Mouse (Mus musculus) inflammation-experienced regulatory T-cells, adult 6 months (primary cell): ENCODE measurements around the gene Tex35. TPM values are rescaled to one million over a fixed set of nuclear protein-coding genes. Genes with fewer than 3 reads are reported as not detected.

ENCODE experiments used
- ATAC-seq: one replicate; pipeline ENCODE4 v1.8.0; 2017
- polyA plus RNA-seq, 3 experiments: library from polyadenylated mRNA; unstranded; fragments of 100-300 nt; shearing (Covaris generic); gene quantifications; one replicate each; pipeline ENCODE4 v1.2.1; 2017

The Tex35 gene
- polyA plus RNA-seq, 3 experiments from 2014 or later = 0.43 TPM; not detected in 2

DNA sequence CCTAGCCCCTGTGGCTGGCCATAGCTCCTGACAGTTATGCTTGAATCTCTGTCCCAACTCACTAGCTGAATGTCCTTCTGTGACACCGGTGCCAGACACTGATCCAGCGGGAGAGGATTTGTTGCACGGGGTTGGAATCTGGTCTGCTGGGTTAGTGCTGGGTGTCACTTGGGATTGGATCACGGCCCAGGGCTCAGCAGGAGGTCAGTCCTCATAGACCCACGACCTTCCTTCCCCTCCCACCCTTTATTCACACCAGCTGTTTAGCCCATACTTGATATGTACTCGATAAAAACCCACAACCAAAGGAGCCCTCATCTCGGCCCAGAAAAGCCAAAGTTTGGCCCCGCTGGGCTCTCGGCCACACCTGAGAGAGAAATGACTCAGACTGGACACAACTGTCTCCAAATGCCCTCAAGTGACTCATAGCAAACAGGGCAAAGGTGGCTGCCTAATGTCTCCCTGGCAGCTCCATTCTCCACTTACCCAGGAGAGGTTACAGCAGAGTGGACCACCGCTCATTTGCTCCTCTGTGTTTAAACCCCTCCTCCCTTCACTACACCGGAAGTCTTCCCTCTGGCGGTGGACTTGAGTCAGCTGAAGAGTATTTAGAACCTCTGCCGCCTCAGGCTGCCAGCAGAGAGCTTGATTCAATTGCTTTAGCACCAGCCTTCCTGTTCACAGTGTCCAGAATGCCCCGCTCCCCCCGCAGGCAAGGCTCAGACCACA is 27.2 kb downstream of the Tex35 start:
- ATAC-seq = no peak

DNA sequence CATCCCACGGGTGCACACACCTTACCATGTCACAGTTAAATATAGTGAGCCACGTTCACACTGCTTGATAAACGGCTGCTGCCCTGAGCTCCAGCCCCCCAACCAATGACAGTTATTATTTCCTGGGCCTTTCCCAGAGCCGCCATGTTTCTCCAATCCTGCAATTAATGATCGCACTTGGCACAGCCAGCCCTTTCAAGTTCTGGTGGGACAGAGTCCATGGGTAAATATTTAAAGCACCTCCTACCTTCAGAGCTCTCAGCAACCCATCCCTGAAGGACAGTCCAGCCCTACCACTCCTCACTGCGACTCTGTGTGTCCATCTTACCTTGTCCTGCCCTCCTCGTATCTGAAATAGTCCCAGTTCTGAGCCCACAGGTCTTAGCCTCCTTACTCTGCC is 28.4 kb downstream of the Tex35 start:
- no peak for ATAC-seq

DNA sequence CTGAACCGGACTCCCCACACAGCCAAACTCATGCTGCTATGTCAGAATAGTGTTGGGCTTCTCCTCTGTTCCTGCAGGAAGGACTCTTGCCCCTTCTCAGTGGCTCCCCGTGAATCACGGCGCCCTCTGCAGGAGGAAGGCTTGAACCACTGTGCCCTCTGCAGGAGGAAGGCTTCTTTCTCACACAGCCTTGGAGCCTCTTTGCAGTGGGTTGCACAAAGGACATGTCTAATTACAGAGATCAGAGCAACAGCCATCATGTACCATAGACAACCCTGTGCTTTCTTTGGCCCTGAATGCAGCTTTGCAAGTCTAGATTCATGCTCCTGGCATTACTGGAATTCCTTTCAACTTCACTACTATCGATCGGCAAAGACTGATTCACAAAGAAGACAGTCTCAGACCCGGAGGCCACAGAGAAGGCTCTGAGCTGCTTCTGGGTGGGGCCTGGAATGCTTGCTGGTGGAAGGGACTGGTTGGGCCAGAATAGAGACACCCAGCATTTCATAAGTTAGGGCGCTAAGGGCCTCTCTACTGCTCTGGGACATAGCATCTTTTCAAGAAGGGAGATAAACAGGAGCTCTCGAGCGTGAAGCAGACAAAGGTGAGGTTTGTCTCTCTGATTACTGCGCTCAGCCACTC is 29.0 kb downstream of the Tex35 start:
- no peak for ATAC-seq

DNA sequence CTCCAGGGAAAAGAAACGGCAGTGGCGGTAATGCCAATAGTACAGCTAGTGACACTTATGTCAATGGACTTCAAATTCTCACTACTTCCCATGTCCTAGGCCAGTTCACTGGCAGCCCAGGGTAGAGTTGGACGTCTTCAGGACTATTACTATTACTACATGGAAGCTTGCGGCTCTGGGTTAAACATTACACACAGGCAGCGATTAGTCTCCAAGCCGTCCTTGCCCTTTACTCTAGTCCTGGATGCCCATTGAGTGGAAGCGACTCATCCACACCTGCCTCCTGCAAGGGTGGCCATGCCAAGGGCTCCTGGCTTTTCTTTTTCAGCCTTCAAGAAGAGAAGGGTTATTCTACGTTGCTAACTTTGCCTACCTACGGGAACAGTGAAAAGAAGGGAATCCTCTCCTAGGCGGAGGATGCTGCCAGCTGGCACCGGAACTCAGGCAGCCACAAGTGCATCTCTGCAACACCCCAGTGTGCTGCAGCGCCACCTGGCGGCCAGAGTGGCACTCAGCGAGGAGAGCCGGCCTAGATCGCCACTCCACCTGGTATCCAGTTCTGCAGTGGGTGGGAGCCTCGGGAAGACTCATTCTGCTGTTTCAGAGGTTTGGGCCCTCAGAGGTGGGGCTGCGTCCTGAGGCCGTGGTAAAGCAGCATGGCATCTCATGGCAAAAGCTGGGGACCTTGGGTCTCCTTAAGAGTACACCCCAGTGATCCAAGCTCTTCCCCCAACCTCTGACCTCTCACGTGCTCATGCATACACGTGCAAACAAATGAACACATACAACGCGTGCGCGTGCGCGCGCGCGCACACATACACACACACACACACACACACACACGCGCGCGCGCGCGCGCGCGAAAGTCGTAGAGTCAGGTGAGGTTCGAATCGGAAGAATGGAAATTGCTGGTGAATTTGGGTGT is 31.4 kb downstream of the Tex35 start:
- peak; percentile 85 for ATAC-seq

DNA sequence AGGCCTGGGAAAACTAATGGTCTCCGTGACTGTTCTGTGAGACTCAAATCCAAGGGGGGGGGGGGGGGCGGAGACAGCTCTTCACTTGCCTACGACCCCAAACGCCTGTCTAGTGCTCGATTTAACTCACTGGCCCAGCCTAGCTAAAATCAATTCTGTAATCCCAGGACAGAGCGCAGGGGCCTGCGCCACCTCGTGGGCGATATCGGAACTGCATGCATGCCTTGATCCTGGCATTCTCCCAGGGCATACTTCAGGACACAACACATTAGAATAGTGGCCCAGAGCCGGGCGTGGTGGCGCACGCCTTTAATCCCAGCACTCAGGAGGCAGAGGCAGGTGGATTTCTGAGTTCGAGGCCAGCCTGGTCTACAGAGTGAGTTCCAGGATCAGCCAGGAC is 32.2 kb downstream of the Tex35 start:
- ATAC-seq = peak; percentile 63

DNA sequence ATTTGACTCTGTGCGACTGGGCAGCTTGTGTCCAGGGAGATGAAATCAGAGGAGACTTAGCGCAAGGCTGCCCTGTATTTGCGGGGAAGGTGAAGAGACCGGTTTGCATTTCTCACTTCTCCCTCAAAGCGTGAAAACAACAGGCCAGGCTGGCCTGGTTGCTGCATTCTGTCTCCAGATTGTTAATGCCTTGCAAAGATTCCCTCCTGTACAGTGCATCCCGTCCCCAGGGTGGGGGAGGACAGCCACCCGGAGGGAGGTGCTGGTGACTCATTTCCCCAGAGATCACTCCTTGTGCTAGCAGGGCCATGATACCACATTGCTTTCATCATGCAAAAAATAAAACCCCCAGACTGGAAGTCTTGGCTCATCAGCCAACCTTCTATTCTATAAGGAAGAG is 33.5 kb downstream of the Tex35 start:
- ATAC-seq = no peak

DNA sequence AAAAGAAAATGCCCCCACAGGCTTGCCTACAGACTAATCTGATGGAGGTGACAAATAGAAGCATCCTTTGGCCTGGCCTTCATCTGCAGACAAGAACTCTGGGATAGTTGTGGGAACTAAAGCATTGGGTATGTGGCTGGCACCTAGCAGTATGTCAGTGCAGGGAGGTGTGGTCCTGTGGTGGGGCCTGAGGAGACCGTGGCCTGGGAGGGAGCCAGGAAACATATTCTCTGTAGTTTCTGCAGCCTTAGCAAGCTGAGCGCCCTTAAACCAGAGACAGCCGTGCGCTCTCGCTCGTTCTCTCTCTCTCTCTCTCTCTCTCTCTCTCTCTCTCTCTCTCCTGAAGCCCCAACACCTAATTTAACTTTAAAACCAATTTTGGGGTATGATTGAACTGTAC is 34.1 kb downstream of the Tex35 start:
- ATAC-seq = no peak

DNA sequence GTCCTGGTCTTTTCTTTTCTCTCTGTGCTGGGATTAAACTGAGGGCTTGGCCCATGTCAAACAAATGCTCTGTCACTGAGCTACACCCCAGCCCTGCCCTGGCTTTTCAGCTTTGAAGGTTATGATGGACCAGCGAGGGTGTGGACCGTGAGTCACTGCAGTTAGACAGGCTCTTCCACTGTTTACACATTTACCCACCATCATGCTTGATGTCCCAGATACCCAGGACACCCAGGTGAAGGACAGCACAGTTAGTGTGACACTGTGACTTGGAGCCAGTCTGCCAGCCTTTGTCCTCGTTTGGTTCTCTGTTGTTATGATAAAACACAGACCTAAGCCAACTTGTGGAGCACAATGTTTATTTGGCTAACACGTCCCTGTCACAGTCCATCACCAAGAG is 34.9 kb downstream of the Tex35 start:
- no peak for ATAC-seq

DNA sequence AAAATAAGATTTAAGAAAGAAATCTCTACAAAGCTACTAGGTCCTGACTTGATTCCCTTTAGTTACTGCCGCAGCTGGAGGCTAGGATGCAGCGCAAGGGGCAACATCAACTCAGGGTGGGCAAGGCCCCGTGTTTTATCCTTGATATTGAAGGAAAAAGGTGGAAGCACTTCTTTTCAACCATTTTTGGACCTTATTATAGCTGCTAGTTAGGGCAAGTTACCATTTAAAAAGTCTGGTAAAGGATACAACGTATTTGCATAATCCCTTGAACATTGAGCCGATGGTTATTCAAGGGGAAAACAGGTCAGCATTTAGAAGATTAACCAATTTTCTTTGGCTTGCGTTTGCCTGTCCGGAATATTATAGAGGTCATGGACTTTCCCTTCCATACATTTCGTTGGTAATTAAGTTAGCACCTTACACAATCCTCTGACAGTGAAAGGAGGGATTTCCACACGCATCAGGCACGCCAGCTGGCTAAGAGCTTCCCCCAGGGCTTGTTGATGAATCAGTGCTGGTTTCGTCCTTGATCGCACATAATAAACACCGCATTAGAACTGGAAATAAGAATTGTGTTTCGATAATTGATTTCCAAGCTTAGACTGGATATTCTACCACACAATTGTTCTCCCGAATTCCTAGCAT is 39.2 kb downstream of the Tex35 start:
- ATAC-seq = no peak

DNA sequence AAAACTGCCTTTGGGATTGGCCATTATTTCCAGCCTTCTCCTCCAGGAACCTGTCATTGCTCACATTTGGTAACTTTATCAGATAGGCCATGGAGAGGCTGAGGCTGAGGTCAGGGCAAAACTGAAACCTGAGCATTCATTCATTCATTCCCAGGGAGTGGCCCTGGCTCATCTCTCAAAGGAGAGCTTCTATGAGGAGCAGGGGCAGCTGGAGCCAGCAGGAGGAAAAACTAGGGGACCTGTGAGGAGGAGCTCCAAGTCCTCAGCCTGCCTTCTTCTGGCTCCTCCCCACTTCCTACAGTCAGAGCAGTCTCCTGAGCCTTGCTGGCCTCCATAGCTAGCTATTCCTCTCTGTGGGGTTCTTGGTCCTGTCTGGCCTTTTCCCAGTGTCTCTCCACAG is 40.2 kb downstream of the Tex35 start:
- no peak for ATAC-seq

DNA sequence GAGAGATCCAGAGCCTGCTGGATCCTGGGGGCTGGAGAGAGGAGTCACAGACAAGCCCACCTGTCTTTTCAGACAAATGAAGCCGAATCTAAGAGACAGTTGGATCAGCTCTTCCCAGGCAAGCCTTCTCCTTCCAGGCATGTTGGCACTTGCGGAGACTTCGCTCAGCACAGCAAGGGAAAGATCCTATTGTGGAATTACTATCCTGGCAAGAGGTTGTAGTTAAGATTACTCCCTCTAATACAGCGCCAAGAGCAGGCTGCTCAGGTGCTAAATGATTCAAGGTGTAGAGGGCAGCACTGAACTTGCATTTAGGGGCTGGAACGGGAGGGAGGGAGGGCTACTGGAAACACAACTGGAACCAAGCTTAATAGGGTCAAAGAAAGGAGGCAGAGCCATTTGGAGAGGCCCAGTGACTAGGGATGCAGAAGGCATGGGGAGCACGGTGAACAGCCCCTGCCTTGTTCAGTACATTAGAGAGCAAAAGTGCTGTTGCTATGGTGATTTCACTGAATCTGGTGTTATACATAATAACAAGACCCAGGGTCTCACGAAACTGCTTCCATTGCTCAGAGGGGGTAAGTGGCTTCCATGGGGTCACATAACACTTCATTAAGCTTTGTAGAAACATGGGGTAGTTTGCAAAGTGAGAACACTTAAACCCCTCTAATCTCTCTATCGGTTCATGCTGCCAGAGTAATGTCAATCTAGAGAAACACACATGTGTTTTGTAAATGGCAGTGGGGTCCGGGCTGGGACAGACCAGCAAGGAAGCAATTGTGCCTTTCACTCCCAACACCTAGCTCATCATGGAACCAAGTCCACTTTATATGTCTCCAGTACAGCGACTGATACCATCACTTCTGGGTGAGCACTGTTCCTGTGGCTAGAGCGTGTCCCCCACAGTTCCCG is 42.4 kb downstream of the Tex35 start:
- ATAC-seq = no peak

DNA sequence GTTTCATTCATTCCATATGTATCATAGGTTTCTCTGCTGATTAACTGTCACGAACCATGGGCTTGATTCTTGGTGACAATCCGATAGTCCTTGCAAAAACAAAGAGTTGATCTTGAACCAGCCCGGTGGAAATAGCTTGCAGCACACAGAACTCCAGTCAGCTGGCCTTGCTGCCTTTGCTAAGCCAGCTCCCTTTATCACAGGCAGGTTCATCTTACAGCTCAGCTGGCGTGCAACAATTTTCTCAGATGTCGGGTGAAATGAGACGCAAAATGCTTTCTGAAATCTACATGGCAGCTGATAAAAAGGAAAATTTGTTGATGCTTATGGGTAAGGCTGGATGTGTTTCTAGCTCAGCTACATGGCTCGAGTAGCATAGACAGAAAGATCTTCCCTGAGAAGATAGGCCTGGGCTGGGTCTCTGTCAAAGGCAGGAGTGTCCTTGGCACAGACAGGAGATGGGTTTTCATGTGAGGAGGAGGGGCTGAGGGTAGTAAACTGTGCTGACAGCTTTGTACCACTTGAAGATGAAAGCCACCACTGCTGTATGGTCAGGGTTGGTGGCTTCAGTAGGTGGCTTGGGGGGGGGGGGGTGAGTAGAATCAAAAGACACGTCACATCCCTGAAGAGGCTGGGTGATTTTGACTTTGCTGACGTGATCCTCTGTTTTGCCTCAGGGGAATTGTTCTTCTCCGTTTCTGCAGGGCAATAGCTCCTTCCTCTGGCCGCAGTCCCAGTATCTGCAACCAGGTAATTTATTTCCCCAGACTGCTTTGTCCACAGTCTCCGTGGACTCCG is 45.0 kb downstream of the Tex35 start:
- no peak for ATAC-seq

DNA sequence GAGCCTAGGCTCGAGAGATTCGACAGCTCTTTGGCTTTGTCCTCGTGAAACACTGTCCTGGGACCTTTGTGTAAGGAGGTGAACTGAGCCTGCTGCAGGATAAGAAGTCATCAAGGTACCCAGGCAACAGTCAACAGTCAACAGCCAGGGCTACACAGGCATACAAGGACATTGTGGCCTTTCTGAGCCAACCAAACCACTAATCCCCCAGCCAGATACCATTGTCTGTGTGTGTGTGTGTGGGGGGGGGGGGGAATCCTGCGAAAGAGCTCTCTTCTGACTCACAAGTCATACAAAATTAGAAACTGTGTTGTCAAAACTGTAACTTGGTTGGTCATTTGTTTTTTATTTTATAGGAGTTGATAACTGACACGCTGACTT is 46.0 kb downstream of the Tex35 start:
- no peak for ATAC-seq

DNA sequence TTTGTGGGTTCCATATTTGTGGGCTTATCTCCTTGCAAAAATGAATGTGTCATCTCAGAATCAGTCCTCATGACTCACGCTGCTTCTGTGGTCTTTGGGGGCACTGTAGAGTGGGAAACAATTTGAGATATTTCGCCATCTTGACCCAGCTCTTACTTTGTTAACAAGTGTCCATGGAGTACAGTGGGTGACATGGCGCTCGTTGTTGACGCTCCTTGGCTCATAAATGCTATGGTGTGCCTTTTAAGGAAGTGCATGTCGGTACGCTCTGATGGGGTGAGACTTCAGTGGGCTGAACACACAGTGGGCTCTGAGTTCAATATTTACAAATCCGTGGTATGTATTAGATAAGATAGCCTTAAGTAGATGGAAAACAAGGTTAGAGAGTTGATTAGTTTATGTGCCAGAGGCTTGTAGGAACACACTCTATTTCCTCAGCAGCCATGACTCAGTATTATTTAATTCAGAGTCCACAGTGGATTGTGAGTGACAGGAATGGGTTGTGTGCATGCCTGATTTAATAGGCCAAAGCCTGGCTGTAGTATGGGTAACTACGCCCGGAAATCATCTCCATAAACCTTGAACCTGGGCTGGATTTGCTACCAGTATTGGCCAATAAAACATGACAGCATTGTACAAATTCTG is 46.6 kb downstream of the Tex35 start:
- no peak for ATAC-seq

DNA sequence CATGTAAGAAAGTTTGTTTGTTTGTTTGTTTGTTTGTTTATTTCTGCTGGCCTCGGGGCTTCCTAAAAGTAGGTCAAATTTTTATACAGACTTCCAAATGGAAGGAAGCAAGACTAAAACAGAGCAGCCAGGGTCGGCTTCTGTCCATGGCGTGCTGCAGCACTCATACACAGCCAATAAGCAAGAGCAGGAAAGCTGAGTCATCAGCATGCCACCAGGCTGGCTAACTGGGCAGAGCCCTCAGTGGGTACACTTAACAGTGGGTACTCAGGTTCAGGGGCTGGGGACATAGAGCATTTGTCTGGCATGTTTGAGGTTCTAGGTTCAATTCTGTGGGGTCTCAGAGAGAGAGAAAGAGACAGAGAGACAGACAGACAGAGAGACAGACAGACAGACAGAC is 47.3 kb downstream of the Tex35 start:
- ATAC-seq = no peak

DNA sequence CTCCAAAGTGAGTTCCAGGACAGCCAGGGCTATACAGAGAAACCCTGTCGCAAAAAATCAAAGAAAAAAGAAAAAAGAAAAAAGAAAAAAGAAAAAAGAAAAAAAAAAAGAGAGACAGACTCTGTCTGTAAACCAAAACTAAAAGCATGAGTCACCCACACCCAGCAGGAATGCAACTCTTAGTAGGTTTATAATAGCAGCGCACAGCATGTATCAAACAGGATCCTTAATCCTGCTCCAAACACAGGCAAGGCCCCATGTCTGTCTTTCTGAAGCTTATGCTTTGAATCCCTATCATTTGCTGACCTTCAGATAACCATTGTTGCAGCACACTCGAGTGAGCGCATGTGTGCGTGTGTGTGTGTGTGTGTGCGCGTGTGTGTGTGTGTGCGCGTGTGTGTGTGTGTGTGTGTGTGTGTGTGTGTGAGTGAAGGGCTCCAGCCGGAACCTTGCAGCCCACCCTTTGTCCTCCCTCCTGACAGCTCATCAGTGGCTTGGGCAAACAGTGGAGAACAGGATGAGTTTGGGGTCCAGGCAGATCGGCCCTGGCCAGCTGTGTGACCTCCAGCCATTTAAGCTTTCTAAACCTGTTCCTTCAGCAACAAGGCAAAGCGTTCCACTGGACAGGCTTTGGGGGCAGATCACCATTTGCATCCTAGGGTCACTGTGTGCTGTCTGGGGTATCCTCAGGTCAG is 47.9 kb downstream of the Tex35 start:
- ATAC-seq = no peak

DNA sequence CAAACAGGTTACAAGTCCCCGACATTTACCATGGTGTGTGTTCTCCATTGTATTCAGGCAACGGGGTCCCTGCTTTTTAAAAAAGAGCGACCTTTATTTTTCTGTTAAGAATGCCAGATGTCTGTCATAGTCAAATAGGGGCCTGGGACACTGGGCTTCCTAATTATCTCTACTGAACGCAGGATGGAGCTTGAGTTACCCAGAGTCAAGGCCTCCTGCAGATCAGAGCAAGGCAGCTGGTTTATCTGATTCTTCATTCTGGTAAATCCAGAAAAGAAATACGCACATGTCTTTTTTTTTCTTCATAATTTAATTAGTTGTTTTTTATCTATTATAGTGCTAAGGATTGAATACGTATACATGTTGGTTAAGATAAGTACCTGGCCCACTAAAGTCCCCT is 52.6 kb downstream of the Tex35 start:
- no peak for ATAC-seq

DNA sequence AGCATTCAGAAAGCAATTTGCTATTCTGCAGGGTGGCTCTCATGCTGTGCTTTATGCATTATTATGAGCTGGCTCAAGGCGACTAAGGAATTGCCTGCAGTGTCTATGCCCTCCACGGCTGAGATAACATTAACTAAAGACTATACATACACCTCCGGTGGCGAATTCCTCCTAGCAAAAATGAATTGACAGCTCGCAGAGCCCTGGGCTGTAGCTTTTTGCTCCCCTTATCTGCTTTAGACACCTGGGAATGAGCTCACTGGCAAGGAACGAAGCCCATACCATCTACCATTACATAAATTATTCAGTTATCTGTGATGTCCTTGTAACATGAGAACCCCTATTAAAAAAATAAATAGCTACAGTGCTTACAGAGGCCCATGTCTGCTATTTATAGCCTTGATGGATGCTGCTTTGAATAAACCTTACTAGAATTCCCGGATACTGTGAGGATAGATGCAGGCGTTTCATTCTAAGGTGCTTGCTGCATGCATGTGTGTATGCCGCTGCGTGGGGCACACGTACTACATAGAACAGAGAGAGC is 53.1 kb downstream of the Tex35 start:
- ATAC-seq = no peak

DNA sequence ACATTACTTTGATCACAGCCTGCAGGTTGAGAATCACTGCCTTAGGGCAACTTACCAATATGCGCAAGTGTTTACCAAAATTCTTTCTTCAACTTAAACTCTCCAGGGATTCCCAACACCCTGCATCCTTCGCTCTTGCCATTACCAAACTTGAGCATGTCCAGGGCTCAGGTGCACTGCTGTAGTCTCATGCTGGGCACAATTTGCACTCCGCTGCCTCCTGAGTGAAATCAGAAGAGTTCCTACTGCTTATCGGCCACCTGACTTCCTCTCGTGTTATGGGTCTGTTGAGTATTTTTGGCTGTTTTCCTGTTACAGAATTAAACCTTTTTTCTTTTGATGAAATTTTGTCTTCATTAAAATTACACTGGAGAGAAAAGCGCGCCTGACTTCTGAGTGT is 53.8 kb downstream of the Tex35 start:
- no peak for ATAC-seq

DNA sequence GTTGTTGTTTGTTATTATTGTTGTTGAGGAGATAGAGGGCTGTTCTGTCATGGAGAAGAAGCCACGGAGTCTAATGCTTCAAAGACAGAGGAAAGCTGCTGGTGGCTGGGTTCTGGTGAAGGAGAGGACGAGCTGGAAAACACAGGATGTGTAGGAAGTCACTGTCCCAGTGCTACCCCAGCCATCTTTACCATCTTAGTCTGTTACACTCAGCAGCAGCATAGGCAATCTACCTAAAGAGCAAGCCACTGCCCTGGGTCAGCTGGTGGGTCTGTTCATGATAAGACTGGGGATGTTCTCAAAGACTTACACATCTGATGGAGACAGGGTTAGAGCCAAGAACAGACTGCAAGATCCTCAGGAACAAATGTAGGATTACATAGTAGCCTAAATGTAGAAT is 58.6 kb downstream of the Tex35 start:
- ATAC-seq = no peak
